In the genomic region with DNA sequence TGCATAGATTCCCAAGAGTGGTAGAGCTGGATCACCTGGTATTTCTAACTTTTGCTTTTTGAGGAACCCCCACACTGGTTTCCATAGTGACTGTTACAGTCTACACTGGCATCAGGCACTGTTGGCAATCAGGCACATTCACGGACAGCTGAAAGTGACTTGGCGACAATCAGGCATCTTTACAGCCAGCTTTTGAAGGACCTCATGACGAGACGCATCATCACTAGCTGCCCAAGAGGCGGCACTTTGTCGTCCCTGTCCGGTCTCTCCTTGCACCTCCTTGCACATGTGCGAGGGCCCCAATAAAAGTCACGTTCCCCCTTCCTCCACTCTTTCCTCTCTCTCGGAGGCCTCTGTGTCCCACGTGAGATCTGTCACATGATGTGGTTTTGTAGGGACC, we compare ENCODE assay signal across 18 mouse cellular contexts. TPM values are rescaled to one million over a fixed set of nuclear protein-coding genes. Genes with fewer than 3 reads are reported as not detected.
A peak's percentile ranks its signal among the peaks of the same experiment; 100 is the strongest.
DNase-seq lines count a peak whose midpoint lies in the region; ATAC-seq and TF ChIP-seq lines count a peak whose summit lies in the region.
"Had no signal": no experiment of that assay in that cellular context is flagged by ENCODE, and none has a peak within 500 bp of the region (broad histone marks: within the 10 kb centered on the region; RNA-seq: fewer than 3 reads in every experiment).

No protein-coding gene starts in this region.

- no peak overlapping the region for H3K4me3 ChIP-seq in hindbrain, postnatal 0 days (ENCODE audit: low read length)
- H3K4me3 ChIP-seq in hindbrain, embryonic 14.5 days (replicated peaks; ENCODE audit: low read length): no peak overlapping the region
- H3K4me3 ChIP-seq: heart, embryonic 12.5 days; neural tube, embryonic 13.5 days had no signal

- TF ChIP-seq CTCF in hindbrain, postnatal 0 days (IDR thresholded peaks at IDR 0.05; ENCODE audit: low read depth): no peak

- H3K36me3 ChIP-seq in hindbrain, postnatal 0 days (ENCODE audit: insufficient read depth, low read length): no peaks in the 10 kb centered on the region
- no peaks in the 10 kb centered on the region for H3K36me3 ChIP-seq in hindbrain, embryonic 14.5 days (replicated peaks; ENCODE audit: control insufficient read depth, insufficient read depth)
- H3K36me3 ChIP-seq: G1E; heart, embryonic 12.5 days; neural tube, embryonic 13.5 days had no signal

- H3K27ac ChIP-seq in hindbrain, postnatal 0 days: no peak overlapping the region
- H3K27ac ChIP-seq in hindbrain, embryonic 14.5 days: no peak overlapping the region
- H3K27ac ChIP-seq: neural tube, embryonic 13.5 days had no signal

- ATAC-seq in hindbrain, postnatal 0 days: peak; percentile 55; the same call in 1 of the 2 replicates
- no peak for ATAC-seq in hindbrain, embryonic 14.5 days (ENCODE audit: low FRiP score)

- H3K4me1 ChIP-seq in hindbrain, postnatal 0 days (ENCODE audit: insufficient read depth, low read length): no peaks in the 10 kb centered on the region
- H3K4me1 ChIP-seq in hindbrain, embryonic 14.5 days (replicated peaks; ENCODE audit: control insufficient read depth, insufficient read depth, low read length): no peaks in the 10 kb centered on the region
- H3K4me1 ChIP-seq: neural tube, embryonic 13.5 days had no signal

- no peak overlapping the region for H3K4me2 ChIP-seq in hindbrain, postnatal 0 days (ENCODE audit: low read depth, low read length)
- no peak overlapping the region for H3K4me2 ChIP-seq in hindbrain, embryonic 14.5 days (replicated peaks)
- H3K4me2 ChIP-seq: heart, embryonic 12.5 days; neural tube, embryonic 13.5 days had no signal

- no peaks in the 10 kb centered on the region for H3K27me3 ChIP-seq in hindbrain, postnatal 0 days (ENCODE audit: insufficient read depth, low read length)
- H3K27me3 ChIP-seq in hindbrain, embryonic 14.5 days (ENCODE audit: control insufficient read depth, insufficient read depth, low read length): no peaks in the 10 kb centered on the region
- H3K27me3 ChIP-seq: heart, embryonic 12.5 days; neural tube, embryonic 13.5 days had no signal

- H3K9ac ChIP-seq in hindbrain, postnatal 0 days (replicated peaks; ENCODE audit: low read length): no peak overlapping the region
- no peak overlapping the region for H3K9ac ChIP-seq in hindbrain, embryonic 14.5 days
- H3K9ac ChIP-seq: heart, embryonic 12.5 days; neural tube, embryonic 13.5 days had no signal

- H3K9me3 ChIP-seq in hindbrain, postnatal 0 days (ENCODE audit: low read length): no peaks in the 10 kb centered on the region
- no peaks in the 10 kb centered on the region for H3K9me3 ChIP-seq in hindbrain, embryonic 14.5 days (ENCODE audit: control insufficient read depth, low read length)
- H3K9me3 ChIP-seq: heart, embryonic 12.5 days; neural tube, embryonic 13.5 days had no signal

- peak; percentile 33 for DNase-seq in hindbrain, postnatal 0 days (ENCODE audit: low spot score)
- DNase-seq in hindbrain, embryonic 14.5 days (ENCODE audit: low spot score): no peak
- DNase-seq in ES-CJ7 (ENCODE audit: low read depth, low spot score) (peak; percentile 23), ZHBTc4 (ENCODE audit: low read depth, low spot score) (peak; percentile 18)
- peak; percentile 37 to 41 for DNase-seq in layer of hippocampus, postnatal 25 days (ENCODE audit: extremely low spot score in 1 of 2, low spot score in 1 of 2)
- DNase-seq in spleen, postnatal 36 days (ENCODE audit: low spot score in 2 of 2): no peak
- DNase-seq in gastrocnemius, postnatal 14 days: no peak
- DNase-seq: adrenal gland, adult 8-10 months; cerebellum, adult 11 months; heart, postnatal 36 days; kidney, adult 8-10 months; kidney, postnatal 36 days; lung, adult 2 months; lung, postnatal 36 days had no signal

- 79% methylated on average over 11 of the region's 11 CpGs for WGBS in hindbrain, postnatal 0 days
- WGBS in hindbrain, embryonic 14.5 days: 88% methylated on average over 11 of the region's 11 CpGs

- intact Hi-C loops in gastrocnemius, postnatal 14 days (cut with DNase I; ENCODE audit: low total_unique reads): no loop called here

RNA-seq across cellular contexts. Expression of gene Ccdc149, which starts 32.8 kb away (rescaled TPM):
- total RNA-seq in hindbrain, postnatal 0 days (2014; rRNA removed): 14.4 and 17.6 TPM in 2 replicates
- polyA plus RNA-seq in hindbrain, postnatal 0 days (2015; fragmentation: Nextera tagmentation; extraction: Ambion mirVana): 14.5 and 15.6 TPM in 2 replicates
- polyA plus RNA-seq in hindbrain, embryonic 14.5 days (2014; fragmentation: Nextera tagmentation; extraction: Ambion mirVana): 14.6 and 14.7 TPM in 2 replicates
- 10 to 100 TPM; 62.1 to 64.5 TPM for total RNA-seq in layer of hippocampus, postnatal 25 days (2021)
- total RNA-seq in gastrocnemius, postnatal 14 days (2021): 1 to 10 TPM; 2.2 to 2.6 TPM
- total RNA-seq: G1E; monocyte, adult 5-6 weeks had no signal
- polyA plus RNA-seq: G1E had no signal

Comparison
In these comparisons a context has a peak if more than half of its experiments do, and no peak if none do; other contexts are left out.
1. DNase-seq: peak in hindbrain, postnatal 0 days (single experiment), ES-CJ7 (single experiment), ZHBTc4 (single experiment) and layer of hippocampus, postnatal 25 days (2 of 2); none in hindbrain, embryonic 14.5 days (single experiment), spleen, postnatal 36 days (0 of 2) and gastrocnemius, postnatal 14 days (single experiment).